Mouse (Mus musculus) heart, postnatal 0 days (tissue): ENCODE results near the gene Casq1.

Experiments used
- CTCF ChIP-seq: IDR thresholded peaks from 2 replicates; pipeline ENCODE4 v1.5.1; 2016; ENCODE audit warnings: antibody characterized with exemption, control low read depth, low read depth
- EP300 ChIP-seq: IDR thresholded peaks from 2 replicates; pipeline ENCODE4 v1.6.1; 2016; ENCODE audit warnings: antibody characterized with exemption, low read depth

DNA sequence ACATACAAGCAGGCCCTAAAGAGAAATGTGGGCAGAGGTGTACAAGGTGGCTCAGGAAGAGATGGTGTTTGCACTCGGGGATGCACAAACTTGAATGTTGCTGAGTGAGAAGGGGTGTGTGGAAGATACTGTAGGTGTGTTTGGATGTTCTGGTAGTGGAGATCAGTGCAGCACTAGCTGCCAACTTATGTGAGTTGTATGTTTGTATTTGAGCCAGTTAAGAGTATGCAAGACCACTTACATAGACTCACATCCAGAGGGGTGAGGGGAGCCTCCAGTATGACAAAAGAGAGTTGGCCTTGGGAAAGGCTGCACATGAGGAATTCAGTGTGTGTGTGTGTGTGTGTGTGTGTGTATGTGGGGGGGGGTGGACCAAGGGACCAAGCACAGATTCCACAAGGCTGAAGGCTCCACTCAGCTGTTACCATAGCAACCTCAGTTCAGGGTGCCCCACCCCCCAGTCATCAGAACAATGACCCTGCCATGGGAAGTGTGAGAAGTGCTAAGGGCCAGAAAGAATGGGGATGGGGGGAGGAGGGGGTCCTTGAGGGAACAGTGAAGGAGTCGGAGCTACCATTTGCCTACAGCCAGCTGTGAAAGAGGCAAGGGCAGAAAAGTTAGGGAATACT lies 16.7 kb downstream of the Casq1 start:
- no peak for TF ChIP-seq CTCF
- no peak for TF ChIP-seq EP300
